Mouse (Mus musculus) kidney, embryonic 15.5 days (tissue): ENCODE measurements around the gene Traf3ip1. TPM values are rescaled to one million over a fixed set of nuclear protein-coding genes. Genes with fewer than 3 reads are reported as not detected.
A peak's percentile ranks its signal among the peaks of the same experiment; 100 is the strongest.

Source experiments
- ATAC-seq: fragments of 200-750 bp; cut with Nextera tagmentation; replicated peaks from 2 replicates; pipeline ENCODE4 v1.8.0; 2017; ENCODE audit warnings: moderate TSS enrichment; ENCODE audit not compliant: low FRiP score
- H3K27ac ChIP-seq: fragments of 300-500 bp; sonication (generic); 2 replicates; pipeline ENCODE4 v1.5.1; 2015; ENCODE audit warnings: mild to moderate bottlenecking, inconsistent platforms
- H3K27me3 ChIP-seq: fragments of 300-500 bp; sonication (generic); 2 replicates; pipeline ENCODE4 v1.6.1; 2015; ENCODE audit warnings: inconsistent platforms
- H3K36me3 ChIP-seq: fragments of 300-500 bp; sonication (generic); 2 replicates; pipeline ENCODE4 v1.6.1; 2015; ENCODE audit warnings: inconsistent platforms
- H3K4me1 ChIP-seq: fragments of 300-500 bp; sonication (generic); 2 replicates; pipeline ENCODE4 v1.6.1; 2015; ENCODE audit warnings: inconsistent platforms
- H3K4me2 ChIP-seq: fragments of 300-500 bp; sonication (generic); 2 replicates; pipeline ENCODE4 v1.6.1; 2015; ENCODE audit warnings: moderate library complexity, mild to moderate bottlenecking, inconsistent platforms
- H3K4me3 ChIP-seq: fragments of 300-500 bp; sonication (generic); replicated peaks from 2 replicates; pipeline ENCODE4 v1.5.1; 2015; ENCODE audit warnings: mild to moderate bottlenecking, inconsistent platforms
- H3K9ac ChIP-seq: fragments of 300-500 bp; sonication (generic); 2 replicates; pipeline ENCODE4 v1.6.1; 2015; ENCODE audit warnings: mild to moderate bottlenecking, inconsistent platforms
- H3K9me3 ChIP-seq: fragments of 300-500 bp; sonication (generic); replicated peaks from 2 replicates; pipeline ENCODE4 v1.6.1; 2016; ENCODE audit warnings: inconsistent platforms
- WGBS: fragments of 180-500 bp; shearing (Covaris S2); methylation state at CpG from one replicate; pipeline ENCODE4 v1.1.7; 2015; ENCODE audit warnings: mixed read lengths; 5-methylcytosine and 5-hydroxymethylcytosine counted together
- polyA plus RNA-seq: library from polyadenylated mRNA; unstranded; fragments of >200 nt; fragmentation: Nextera tagmentation; extraction: Ambion mirVana; gene quantifications from 2 replicates; pipeline ENCODE4 v1.2.1, GENCODE M21; 2015

Gene Traf3ip1
- polyA plus RNA-seq, 1 experiment from 2014 or later = 11.8 TPM

DNA sequence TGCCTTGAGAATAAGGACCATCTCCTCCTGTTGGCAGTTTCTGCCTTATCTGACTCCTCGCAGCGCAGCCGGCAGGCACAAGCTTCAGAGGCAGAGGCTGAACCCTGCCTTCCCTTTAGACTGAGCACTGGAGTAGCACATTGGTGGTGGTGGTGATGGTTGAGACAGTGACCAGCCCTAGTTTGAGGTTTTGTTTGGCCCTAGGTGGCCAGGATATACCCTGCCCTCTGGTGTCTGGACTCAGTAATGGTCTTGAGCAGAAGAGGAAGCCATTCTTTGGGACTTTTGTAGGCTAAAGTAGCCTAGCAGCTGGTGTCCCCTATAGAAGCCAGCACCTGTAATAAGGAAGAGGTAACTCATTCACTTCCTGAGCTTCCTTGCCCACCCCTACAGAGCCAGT is 69.6 kb downstream of the Traf3ip1 start:
- no peak for ATAC-seq
- H3K27ac ChIP-seq = no peak overlapping the region
- H3K4me1 ChIP-seq = no peaks in the 10 kb centered on the region
- no peak overlapping the region for H3K4me3 ChIP-seq
- no peaks in the 10 kb centered on the region for H3K27me3 ChIP-seq
- 59% methylated on average over 3 of the region's 3 CpGs for WGBS
- H3K4me2 ChIP-seq = no peak overlapping the region
- H3K9me3 ChIP-seq = no peaks in the 10 kb centered on the region
- H3K9ac ChIP-seq = no peak overlapping the region
- no peaks in the 10 kb centered on the region for H3K36me3 ChIP-seq

DNA sequence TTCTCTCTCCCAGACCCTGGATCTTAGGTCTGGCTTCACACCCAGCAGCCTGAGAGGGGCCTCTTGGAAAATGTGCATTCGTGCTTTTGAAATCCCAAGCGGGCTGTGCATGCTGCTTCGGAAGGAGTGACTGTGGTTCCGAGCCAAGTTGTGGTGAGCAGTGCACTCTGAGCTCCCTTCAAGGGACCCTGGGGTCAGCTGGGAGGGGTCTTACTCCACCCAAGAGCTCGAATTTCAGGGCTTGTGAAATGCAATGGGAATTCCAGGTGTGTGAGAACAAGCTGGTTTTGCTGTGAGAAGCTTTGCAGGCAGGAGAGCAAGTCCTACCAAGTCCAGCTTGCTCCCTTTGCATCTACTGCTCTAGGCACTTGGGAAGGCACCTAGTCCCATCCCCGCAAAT is 70.2 kb downstream of the Traf3ip1 start:
- no peak overlapping the region for H3K27ac ChIP-seq
- no peak for ATAC-seq
- WGBS = 44% methylated on average over 6 of the region's 6 CpGs

DNA sequence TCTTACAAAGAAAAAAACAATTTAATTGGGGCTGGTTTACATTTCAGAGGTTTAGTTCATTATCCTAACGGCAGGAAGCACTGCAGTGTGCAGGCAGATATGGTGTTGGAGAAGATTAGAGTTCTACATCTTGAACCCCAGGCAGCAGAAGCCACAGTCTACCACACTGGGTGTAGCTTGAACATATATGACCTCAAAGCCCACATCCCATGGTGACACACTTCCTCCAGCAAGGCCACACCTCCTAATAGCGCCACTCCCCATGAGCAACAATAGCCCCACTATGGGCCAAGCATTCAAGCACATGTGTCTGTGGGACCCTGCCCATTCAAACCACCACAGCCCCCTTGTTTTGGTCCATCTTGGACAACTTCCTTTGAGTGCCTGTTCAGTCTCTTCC is 72.8 kb downstream of the Traf3ip1 start:
- Histone ChIP-seq H3K9me3 (no peaks in the 10 kb centered on the region), H3K4me1 (peaks cover 6% of the 10 kb centered on the region; the same call in 1 of the 2 replicates), H3K4me3 (no peak overlapping the region), H3K9ac (no peak overlapping the region), H3K4me2 (no peak overlapping the region), H3K27me3 (no peaks in the 10 kb centered on the region), H3K36me3 (no peaks in the 10 kb centered on the region), H3K27ac (no peak overlapping the region)
- no peak for ATAC-seq
- WGBS = 85% methylated on average over 2 of the region's 2 CpGs

More for the DNA sequence above, 70.2 kb downstream of the Traf3ip1 start:
- no peaks in the 10 kb centered on the region for H3K36me3 ChIP-seq
- no peaks in the 10 kb centered on the region for H3K9me3 ChIP-seq
- H3K4me1 ChIP-seq = no peaks in the 10 kb centered on the region
- no peak overlapping the region for H3K4me2 ChIP-seq
- no peak overlapping the region for H3K9ac ChIP-seq
- no peaks in the 10 kb centered on the region for H3K27me3 ChIP-seq
- H3K4me3 ChIP-seq = no peak overlapping the region

GRCm38 (mm10) chr1:91572458-91572857 is 78.0 kb downstream of the Traf3ip1 start:
- Histone ChIP-seq H3K27me3 (0 out of 2 replicates have a peak, but pooled peaks cover 4% of the 10 kb centered on the region), H3K36me3 (no peaks in the 10 kb centered on the region), H3K4me2 (no peak overlapping the region), H3K27ac (no peak overlapping the region), H3K4me3 (no peak overlapping the region), H3K4me1 (peaks cover 6% of the 10 kb centered on the region; the same call in 1 of the 2 replicates), H3K9ac (no peak overlapping the region), H3K9me3 (no peaks in the 10 kb centered on the region)
- WGBS = 79% methylated on average over 10 of the region's 10 CpGs
- ATAC-seq = no peak

GRCm38 (mm10) chr1:91574208-91574607 is 79.8 kb downstream of the Traf3ip1 start:
- no peak overlapping the region for H3K4me2 ChIP-seq
- H3K36me3 ChIP-seq = no peaks in the 10 kb centered on the region
- no peak overlapping the region for H3K4me3 ChIP-seq
- no peak for ATAC-seq
- WGBS = 75% methylated on average over 3 of the region's 3 CpGs
- H3K9ac ChIP-seq = no peak overlapping the region
- 0 out of 2 replicates have a peak, but pooled peaks cover 4% of the 10 kb centered on the region for H3K27me3 ChIP-seq
- no peak overlapping the region for H3K27ac ChIP-seq
- H3K4me1 ChIP-seq = peaks cover 14% of the 10 kb centered on the region
- H3K9me3 ChIP-seq = no peaks in the 10 kb centered on the region

DNA sequence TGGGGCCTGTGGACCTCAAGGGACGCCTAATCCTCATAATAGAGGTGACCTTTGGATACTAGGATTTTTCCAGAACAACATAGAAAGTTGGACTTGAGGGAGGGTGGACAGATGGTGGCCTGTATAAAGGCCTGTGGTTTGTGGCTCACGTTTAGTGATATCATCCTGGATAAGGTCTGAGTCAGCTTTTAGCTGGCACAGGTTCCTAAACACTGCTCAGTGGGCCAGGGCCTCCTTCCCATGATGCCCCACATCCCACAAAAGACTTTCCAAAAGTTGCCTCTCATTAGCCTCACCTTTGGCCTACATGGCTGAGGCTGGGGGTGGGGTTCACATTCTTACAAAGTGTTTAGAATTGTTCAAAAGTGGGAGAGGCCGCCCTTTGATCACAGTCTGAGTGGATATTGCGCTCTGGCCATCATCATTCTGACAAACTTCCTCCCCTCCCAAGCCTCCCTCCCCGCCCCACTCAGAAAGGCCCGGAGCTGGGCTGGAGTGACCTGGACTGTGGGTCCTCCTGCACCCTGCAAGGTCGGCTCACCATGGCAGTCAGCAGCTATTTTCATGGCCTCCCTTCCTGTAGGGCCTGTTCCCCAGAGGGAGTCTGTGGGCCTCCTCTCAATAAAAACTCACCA is 83.6 kb downstream of the Traf3ip1 start:
- WGBS = 53% methylated on average over 7 of the region's 7 CpGs
- Histone ChIP-seq H3K27me3 (peaks cover 8% of the 10 kb centered on the region; the same call in 1 of the 2 replicates), H3K4me2 (no peak overlapping the region), H3K4me3 (no peak overlapping the region), H3K9ac (no peak overlapping the region), H3K4me1 (peaks cover 8% of the 10 kb centered on the region), H3K36me3 (no peaks in the 10 kb centered on the region), H3K9me3 (no peaks in the 10 kb centered on the region), H3K27ac (0 out of 2 replicates have a peak overlapping the region, but pooled peaks have one; percentile 27)
- peak; percentile 33; the same call in 1 of the 2 replicates for ATAC-seq

Other genes starting within 250 kb of the Traf3ip1 start
- gene Ube2f, start 244.3 kb upstream of the Traf3ip1 start, polyA plus RNA-seq = 72.6 and 77.9 TPM in 2 replicates
- gene Scly, start 196.3 kb upstream of the Traf3ip1 start, polyA plus RNA-seq = 21.7 and 22.2 TPM in 2 replicates
- gene Espnl, start 172.6 kb upstream of the Traf3ip1 start, polyA plus RNA-seq = 0.06 and 0.10 TPM in 2 replicates
- gene Klhl30, start 143.6 kb upstream of the Traf3ip1 start, polyA plus RNA-seq = 0.53 and 0.73 TPM in 2 replicates
- gene Erfe, start 128.2 kb upstream of the Traf3ip1 start, polyA plus RNA-seq = 1.9 and 2.0 TPM in 2 replicates
- gene Ilkap, start 95.8 kb upstream of the Traf3ip1 start, polyA plus RNA-seq = 132 and 141 TPM in 2 replicates
- 67.4 and 70.0 TPM in 2 replicates for gene Hes6, start 80.6 kb upstream of the Traf3ip1 start, polyA plus RNA-seq
- gene Per2, start 35.3 kb upstream of the Traf3ip1 start, polyA plus RNA-seq = 2.9 and 3.6 TPM in 2 replicates
- 5.2 and 5.4 TPM in 2 replicates for gene Asb1, start 45.9 kb downstream of the Traf3ip1 start, polyA plus RNA-seq